Mouse (Mus musculus): ENCODE measurements around the gene Fgfr2.

DNA sequence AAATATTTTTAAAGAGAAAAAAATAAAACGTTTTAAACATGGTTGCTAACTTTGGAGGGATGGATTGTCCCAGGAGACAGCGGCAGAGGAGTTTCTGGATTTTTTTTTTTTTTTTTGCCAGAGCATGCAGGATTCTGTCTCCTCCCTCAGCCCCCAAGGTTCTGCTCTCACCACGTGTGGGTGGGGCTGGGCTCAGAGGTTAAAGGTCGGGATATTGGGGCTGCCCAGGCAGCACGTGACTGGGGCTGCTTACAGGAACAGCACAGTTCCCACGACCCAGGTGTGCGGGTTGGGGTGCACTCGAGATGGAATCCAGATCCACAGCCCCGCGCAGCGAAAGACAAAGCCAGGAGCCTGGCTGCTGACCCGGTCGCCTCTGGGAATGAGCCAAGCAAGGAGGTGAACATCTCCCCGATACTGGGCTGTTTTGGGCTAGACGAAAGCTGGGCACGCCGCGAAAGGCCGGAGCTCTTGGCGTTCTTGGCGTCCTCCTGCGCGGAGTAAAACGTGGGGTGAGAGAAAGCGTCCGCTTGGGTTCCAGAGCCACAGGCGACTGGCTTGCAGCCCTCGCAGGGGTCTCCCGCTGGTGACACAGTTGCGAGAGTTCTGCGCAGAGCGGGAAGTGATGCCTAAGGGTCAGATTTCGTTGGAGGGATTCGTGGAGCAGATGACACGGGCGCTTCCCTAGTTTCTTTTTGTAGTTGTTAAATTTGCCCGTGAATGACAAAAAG, 1566.4 kb downstream of the Fgfr2 start:
- TF ChIP-seq CTCF (IDR thresholded peaks at IDR 0.05; ENCODE audit: extremely low read depth, insufficient read length, insufficient replicate concordance, low read depth, low read length): no peak
- no peak for TF ChIP-seq POLR2A (IDR thresholded peaks at IDR 0.05; ENCODE audit: low read depth, low read length)

Measured in small intestine, adult 2 months (tissue).